Mouse (Mus musculus): ENCODE measurements around the gene Syap1. TPM values are rescaled to one million over a fixed set of nuclear protein-coding genes. Genes with fewer than 3 reads are reported as not detected.
"Not testable (repeated sequence)": the region's sequence is repeated elsewhere in the genome, so short reads cannot be mapped to it uniquely, and the experiment has no call there.

Syap1 gene
- polyA plus RNA-seq (2015; fragmentation: Nextera tagmentation; extraction: Ambion mirVana) = 43.5 and 44.7 TPM in 2 replicates

DNA sequence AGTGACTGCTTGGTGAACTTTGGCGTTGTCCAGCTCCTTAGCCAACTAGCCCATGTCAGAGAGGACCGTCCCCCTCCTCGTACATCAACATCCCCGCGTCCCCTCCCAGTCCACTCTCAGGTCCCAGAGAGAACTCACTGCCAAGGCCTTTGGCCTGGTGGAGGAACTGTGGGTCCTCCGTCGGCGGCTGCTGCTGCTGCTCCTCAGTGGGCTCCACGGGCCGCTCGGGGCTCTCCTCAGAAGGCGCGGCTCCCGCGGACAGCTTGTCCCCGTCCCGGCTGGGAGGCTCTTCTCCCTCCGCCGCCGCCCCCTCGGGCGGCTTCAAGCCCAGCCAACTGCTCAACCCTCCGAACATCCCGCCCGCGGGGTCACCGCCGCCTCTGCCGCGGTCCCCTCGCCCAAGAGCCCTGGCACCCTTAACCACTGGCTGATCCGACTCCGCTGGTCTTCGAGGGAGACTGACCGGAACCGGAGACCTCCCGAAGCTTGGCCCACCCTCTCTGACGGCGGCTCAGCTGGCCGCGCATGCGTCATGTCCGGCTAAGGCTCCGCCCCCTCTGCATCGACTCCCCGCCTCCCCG, at the start of gene Syap1:
Gene Syap1 (minus strand): TSS at position 517 of the 581 bp plus-strand sequence.
- Histone ChIP-seq H3K9ac (peak within 1 kb of the TSS; percentile 84), H3K36me3 (no peaks in the 10 kb centered on the region), H3K4me1 (no peaks in the 10 kb centered on the region), H3K4me3 (peak within 1 kb of the TSS; percentile 69), H3K27ac (no peak within 1 kb of the TSS), H3K4me2 (replicated peaks) (peak within 1 kb of the TSS; percentile 60), H3K27me3 (peaks cover 9% of the 10 kb centered on the region; the same call in 1 of the 2 replicates), H3K9me3 (no peaks in the 10 kb centered on the region)
- peak; percentile 92 for ATAC-seq (ENCODE audit: low FRiP score, low read depth)
- WGBS = 25% methylated on average over 37 of the region's 47 CpGs

DNA sequence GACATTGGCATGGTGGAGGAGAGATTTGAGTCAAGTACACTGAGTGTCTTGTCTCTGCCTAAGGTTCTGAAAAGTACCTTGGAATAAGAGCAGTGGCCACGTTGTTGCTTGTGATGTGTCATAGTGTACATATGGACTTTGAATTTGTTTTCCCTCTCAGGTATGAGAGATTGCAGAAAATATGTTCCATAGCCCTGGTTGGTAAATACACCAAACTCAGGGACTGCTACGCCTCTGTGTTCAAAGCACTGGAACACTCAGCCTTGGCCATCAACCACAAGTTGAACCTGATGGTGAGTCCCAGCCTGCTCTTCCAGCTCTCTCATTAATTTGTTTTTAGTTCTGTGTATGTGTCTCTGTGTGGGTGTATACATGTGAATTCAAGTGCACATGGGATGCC, 43.2 kb upstream of the Syap1 start:
- peaks cover 42% of the 10 kb centered on the region for H3K36me3 ChIP-seq
- no peak overlapping the region for H3K27ac ChIP-seq
- no peak overlapping the region for H3K9ac ChIP-seq
- no peaks in the 10 kb centered on the region for H3K9me3 ChIP-seq
- H3K4me1 ChIP-seq = no peaks in the 10 kb centered on the region
- ATAC-seq (ENCODE audit: low FRiP score, low read depth) = no peak
- H3K4me2 ChIP-seq (replicated peaks) = no peak overlapping the region
- H3K4me3 ChIP-seq = no peak overlapping the region
- 86% methylated on average over 2 of the region's 2 CpGs for WGBS
- no peaks in the 10 kb centered on the region for H3K27me3 ChIP-seq

- H3K9ac ChIP-seq = no peak overlapping the region
- no peak overlapping the region for H3K4me3 ChIP-seq
- no peaks in the 10 kb centered on the region for H3K4me1 ChIP-seq
- WGBS = 78% methylated on average over 8 of the region's 8 CpGs
- no peaks in the 10 kb centered on the region for H3K27me3 ChIP-seq
- no peak for ATAC-seq (ENCODE audit: low FRiP score, low read depth)
- H3K36me3 ChIP-seq = peaks cover 30% of the 10 kb centered on the region
- H3K4me2 ChIP-seq (replicated peaks) = no peak overlapping the region
- no peak overlapping the region for H3K27ac ChIP-seq
- H3K9me3 ChIP-seq = no peaks in the 10 kb centered on the region
Measured at GRCm38 (mm10) chrX:162921487-162922125, 33.4 kb upstream of the Syap1 start.

DNA sequence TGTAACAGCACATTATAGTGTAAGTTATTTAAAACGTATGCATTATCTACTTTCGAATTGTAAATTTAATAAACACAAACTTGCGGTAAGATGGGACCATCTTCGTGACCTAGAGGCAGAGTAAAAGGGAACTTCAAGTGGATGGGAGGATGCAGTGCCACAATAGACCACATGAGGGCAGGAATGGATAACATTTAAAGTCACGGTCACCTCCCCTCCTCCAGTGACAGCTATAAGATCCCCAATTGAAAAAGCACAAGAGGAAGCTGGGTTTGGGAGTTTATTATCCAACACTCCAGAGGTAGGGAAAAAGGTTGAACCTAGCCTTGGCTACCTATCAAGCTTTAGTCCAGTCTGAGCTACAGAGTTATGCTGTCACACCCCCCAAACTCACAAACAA, 27.4 kb upstream of the Syap1 start:
- H3K4me2 ChIP-seq (replicated peaks) = no peak overlapping the region
- no peaks in the 10 kb centered on the region for H3K27me3 ChIP-seq
- H3K36me3 ChIP-seq = peaks cover 26% of the 10 kb centered on the region
- no peak overlapping the region for H3K27ac ChIP-seq
- H3K4me1 ChIP-seq = no peaks in the 10 kb centered on the region
- no peak for ATAC-seq (ENCODE audit: low FRiP score, low read depth)
- H3K4me3 ChIP-seq = no peak overlapping the region
- no peak overlapping the region for H3K9ac ChIP-seq
- WGBS = 35% methylated on average over 5 of the region's 5 CpGs
- no peaks in the 10 kb centered on the region for H3K9me3 ChIP-seq

- no peak overlapping the region for H3K4me2 ChIP-seq (replicated peaks)
- H3K36me3 ChIP-seq = peaks cover 42% of the 10 kb centered on the region
- H3K27ac ChIP-seq = no peak overlapping the region
- H3K4me1 ChIP-seq = no peaks in the 10 kb centered on the region
- H3K27me3 ChIP-seq = no peaks in the 10 kb centered on the region
- H3K9me3 ChIP-seq = no peaks in the 10 kb centered on the region
- no peak overlapping the region for H3K4me3 ChIP-seq
- no peak overlapping the region for H3K9ac ChIP-seq
- no peak for ATAC-seq (ENCODE audit: low FRiP score, low read depth)
- WGBS = 90% methylated on average over 3 of the region's 3 CpGs
Measured at GRCm38 (mm10) chrX:162913651-162914050, 25.4 kb upstream of the Syap1 start.

DNA sequence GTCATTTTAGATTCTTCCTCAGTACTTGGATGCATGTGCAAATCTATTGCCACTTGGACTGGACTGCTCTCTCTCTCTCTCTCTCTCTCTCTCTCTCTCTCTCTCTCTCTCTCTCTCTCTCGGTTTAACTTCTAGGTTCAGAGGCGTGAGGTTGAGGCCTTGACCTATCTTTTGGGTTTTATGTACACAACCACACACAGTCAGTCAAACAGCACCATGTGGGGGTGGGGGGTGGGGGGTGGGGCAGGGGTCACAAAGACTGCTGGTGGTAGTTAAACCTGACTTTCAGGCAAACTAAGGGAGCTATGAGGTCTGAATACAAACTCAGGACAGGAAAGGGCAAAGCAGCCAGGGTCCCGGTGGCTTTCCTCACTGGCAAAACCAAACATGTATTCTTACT, 19.3 kb upstream of the Syap1 start:
- 67% methylated on average over 3 of the region's 3 CpGs for WGBS
- Histone ChIP-seq H3K4me3 (no peak overlapping the region), H3K4me2 (replicated peaks) (no peak overlapping the region), H3K4me1 (peaks cover 4% of the 10 kb centered on the region; the same call in 1 of the 2 replicates), H3K36me3 (peaks cover 27% of the 10 kb centered on the region), H3K27ac (no peak overlapping the region), H3K9me3 (no peaks in the 10 kb centered on the region), H3K27me3 (no peaks in the 10 kb centered on the region), H3K9ac (no peak overlapping the region)
- ATAC-seq (ENCODE audit: low FRiP score, low read depth) = no peak

DNA sequence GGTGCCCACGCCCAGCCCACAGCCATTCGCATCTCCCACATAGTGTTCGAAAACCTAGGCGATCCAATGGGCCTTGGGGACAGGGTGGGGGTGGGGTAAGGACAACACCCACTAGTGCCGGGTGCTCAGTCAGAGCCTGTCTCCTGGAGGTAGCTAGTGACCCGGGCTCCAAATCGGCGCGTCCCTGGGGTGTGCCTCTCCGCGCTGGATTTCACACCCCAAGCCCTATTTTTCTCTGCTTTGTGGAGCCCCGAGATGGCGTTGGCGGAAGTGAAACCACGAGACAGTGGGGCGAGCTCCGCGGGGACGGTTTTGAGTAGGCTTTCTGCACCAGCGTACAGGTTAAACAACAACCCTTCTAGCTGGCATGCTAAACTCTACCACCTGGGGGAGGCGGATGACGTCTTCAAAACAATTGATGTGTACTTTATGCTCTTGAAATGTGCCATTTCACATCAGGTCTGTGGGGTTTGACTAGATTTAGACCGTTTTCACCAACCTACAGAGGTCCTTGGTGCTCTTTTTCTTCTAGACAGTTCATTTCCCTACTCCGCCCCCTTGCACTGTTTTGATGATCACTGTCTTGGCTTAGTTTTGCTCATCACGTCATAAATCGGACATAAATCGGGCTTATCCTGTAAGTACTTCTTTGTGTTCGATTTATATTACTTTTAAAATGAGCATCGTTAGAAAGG, 13.9 kb upstream of the Syap1 start:
- peak; percentile 52; the same call in 1 of the 2 replicates for ATAC-seq (ENCODE audit: low FRiP score, low read depth)
- H3K4me2 ChIP-seq (replicated peaks) = peak overlapping the region; percentile 67
- H3K9ac ChIP-seq = peak overlapping the region; percentile 73
- peaks cover 4% of the 10 kb centered on the region; the same call in 1 of the 2 replicates for H3K4me1 ChIP-seq
- H3K4me3 ChIP-seq = peak overlapping the region; percentile 63
- 0 out of 2 replicates have a peak, but pooled peaks cover 2% of the 10 kb centered on the region for H3K36me3 ChIP-seq
- peak overlapping the region; percentile 84 for H3K27ac ChIP-seq
- WGBS = 23% methylated on average over 29 of the region's 29 CpGs
- H3K27me3 ChIP-seq = no peaks in the 10 kb centered on the region; the same call in 1 of the 2 replicates
- H3K9me3 ChIP-seq = no peaks in the 10 kb centered on the region

GRCm38 (mm10) chrX:162901371-162902039, 13.3 kb upstream of the Syap1 start:
- H3K4me3 ChIP-seq = peak overlapping the region; percentile 63
- H3K27me3 ChIP-seq = no peaks in the 10 kb centered on the region; the same call in 1 of the 2 replicates
- H3K9me3 ChIP-seq = no peaks in the 10 kb centered on the region
- H3K36me3 ChIP-seq = 0 out of 2 replicates have a peak, but pooled peaks cover 2% of the 10 kb centered on the region
- H3K27ac ChIP-seq = peak overlapping the region; percentile 84
- peaks cover 4% of the 10 kb centered on the region; the same call in 1 of the 2 replicates for H3K4me1 ChIP-seq
- peak overlapping the region; percentile 73 for H3K9ac ChIP-seq
- peak overlapping the region; percentile 67 for H3K4me2 ChIP-seq (replicated peaks)
- 11% methylated on average over 23 of the region's 25 CpGs for WGBS
- ATAC-seq (ENCODE audit: low FRiP score, low read depth) = peak; percentile 91

DNA sequence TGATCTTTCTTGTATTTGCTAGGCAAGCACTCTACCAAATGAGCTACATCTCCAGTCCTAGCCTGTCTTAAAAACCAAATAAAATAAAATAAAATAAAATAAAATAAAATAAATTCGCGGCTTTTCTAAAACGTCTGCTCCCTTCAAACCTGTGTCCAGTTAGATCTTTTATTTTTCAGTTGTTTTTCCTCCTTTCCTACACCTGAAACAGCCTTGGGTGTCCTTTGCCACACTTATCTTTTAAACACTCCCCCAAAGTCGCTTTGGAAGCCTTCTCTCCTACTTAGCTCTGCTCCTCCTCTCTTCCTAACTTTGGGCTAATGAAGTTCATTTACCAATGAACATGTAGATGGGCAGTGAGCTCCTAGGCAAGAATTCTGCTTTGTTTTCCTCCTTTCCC, 12.7 kb upstream of the Syap1 start, which contains the start of gene Ctps2:
Gene Ctps2 (plus strand): TSS at position 301 of the 400 bp plus-strand sequence.
- H3K9ac ChIP-seq = peak within 1 kb of the TSS; percentile 73
- no peak for ATAC-seq (ENCODE audit: low FRiP score, low read depth)
- peak within 1 kb of the TSS; percentile 84 for H3K27ac ChIP-seq
- H3K9me3 ChIP-seq = no peaks in the 10 kb centered on the region
- H3K4me3 ChIP-seq = peak within 1 kb of the TSS; percentile 63
- H3K27me3 ChIP-seq = no peaks in the 10 kb centered on the region; the same call in 1 of the 2 replicates
- peak within 1 kb of the TSS; percentile 67 for H3K4me2 ChIP-seq (replicated peaks)
- peaks cover 4% of the 10 kb centered on the region; the same call in 1 of the 2 replicates for H3K4me1 ChIP-seq
- H3K36me3 ChIP-seq = 0 out of 2 replicates have a peak, but pooled peaks cover 2% of the 10 kb centered on the region
- 21% methylated on average over 4 of the region's 4 CpGs for WGBS

DNA sequence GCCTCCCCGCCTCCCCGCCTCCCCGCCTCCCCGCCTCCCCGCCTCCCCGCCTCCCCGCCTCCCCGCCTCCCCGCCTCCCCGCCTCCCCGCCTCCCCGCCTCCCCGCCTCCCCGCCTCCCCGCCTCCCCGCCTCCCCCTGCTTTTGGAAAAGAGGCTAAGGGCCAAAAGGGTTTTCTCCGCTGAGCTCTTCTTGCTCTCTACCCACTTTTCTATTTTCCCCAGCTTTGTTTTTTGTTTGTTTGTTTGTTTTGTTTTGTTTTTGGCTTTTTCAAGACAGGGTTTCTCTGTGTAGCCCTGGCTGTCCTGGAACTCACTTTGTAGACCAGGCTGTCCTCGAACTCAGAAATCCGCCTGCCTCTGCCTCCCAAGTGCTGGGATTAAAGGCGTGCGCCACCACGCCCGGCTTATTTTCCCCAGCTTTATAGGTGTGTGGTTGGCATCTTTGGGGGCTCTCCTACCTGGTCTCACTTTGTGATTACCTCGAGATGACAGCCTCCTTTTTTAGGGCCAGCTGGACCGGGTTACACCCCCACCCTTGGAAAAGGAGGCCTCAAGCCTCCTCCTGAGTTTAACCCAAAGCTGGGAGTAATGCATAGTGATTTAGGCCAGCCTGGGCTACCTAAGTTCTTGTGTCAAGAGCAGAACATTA, 452 bp upstream of the Syap1 start:
- H3K4me2 ChIP-seq (replicated peaks); H3K9ac ChIP-seq; H3K9me3 ChIP-seq; H3K4me1 ChIP-seq; H3K27me3 ChIP-seq; H3K36me3 ChIP-seq; H3K4me3 ChIP-seq; H3K27ac ChIP-seq: not testable (repeated sequence)
- WGBS = 70% methylated on average over 9 of the region's 25 CpGs
- ATAC-seq (ENCODE audit: low FRiP score, low read depth) = peak; percentile 45; the same call in 1 of the 2 replicates

DNA sequence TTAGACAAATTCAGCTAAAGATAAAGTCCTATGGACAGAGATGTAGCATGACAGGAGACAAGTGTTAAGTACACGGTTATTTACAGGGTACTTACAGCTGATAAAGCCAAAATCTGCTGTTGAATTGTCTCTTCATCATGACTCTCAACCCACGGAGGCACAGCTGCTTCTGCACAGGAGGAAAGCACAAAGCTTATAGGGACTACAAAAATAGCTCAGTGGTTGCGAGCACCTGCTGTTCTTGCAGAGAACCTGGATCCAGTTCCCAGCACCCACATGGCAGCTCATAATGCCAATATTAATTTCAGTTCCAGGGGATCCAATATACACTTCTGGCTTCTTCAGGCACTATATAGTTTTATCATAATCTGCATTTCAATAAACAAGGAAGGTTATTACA, 10.0 kb downstream of the Syap1 start:
- 87% methylated on average over 3 of the region's 3 CpGs for WGBS
- no peak overlapping the region for H3K4me3 ChIP-seq
- ATAC-seq (ENCODE audit: low FRiP score, low read depth) = no peak

More for the DNA sequence above, 10.0 kb downstream of the Syap1 start:
- Histone ChIP-seq H3K9me3 (no peaks in the 10 kb centered on the region), H3K36me3 (peaks cover 21% of the 10 kb centered on the region), H3K4me1 (no peaks in the 10 kb centered on the region), H3K4me2 (replicated peaks) (no peak overlapping the region), H3K27me3 (no peaks in the 10 kb centered on the region), H3K9ac (no peak overlapping the region), H3K27ac (no peak overlapping the region)

Data from limb, embryonic 13.5 days (tissue).